Mouse (Mus musculus): Measurements from ENCODE around the gene Hcrtr1.

- TF ChIP-seq POLR2A (IDR thresholded peaks at IDR 0.05; ENCODE audit: insufficient read depth, low read depth, low read length) (no peak), CTCF (IDR thresholded peaks at IDR 0.05; ENCODE audit: insufficient read depth, low read depth, low read length) (no peak)
Observed at GRCm38 (mm10) chr4:130130641-130131350, 8.4 kb downstream of the Hcrtr1 start.
